Mouse (Mus musculus): Measurements from ENCODE around the gene Rad51b. TPM values are rescaled to one million over a fixed set of nuclear protein-coding genes. Genes with fewer than 3 reads are reported as not detected.

The Rad51b gene
- polyA plus RNA-seq, 1 experiment from 2014 or later, result 6.6 TPM

- Histone ChIP-seq H3K27me3 (ENCODE audit: insufficient read depth, poor library complexity, severe bottlenecking) (no peaks in the 10 kb centered on the region), H3K36me3 (no peaks in the 10 kb centered on the region), H3K4me3 (no peak overlapping the region), H3K4me1 (no peaks in the 10 kb centered on the region), H3K9me3 (no peaks in the 10 kb centered on the region), H3K27ac (no peak overlapping the region)
- no peak for DNase-seq (ENCODE audit: low spot score)
- 83% methylated on average over 6 of the region's 6 CpGs for WGBS
Observed at GRCm38 (mm10) chr12:79574159-79575040, 277.3 kb downstream of the Rad51b start.

- WGBS, result 80% methylated on average over 7 of the region's 7 CpGs
Observed at GRCm38 (mm10) chr12:79575041-79575541, 278.0 kb downstream of the Rad51b start.

GRCm38 (mm10) chr12:79577525-79577924, 280.4 kb downstream of the Rad51b start:
- H3K36me3 ChIP-seq, result no peaks in the 10 kb centered on the region
- H3K9me3 ChIP-seq, result no peaks in the 10 kb centered on the region
- WGBS, result 88% methylated on average over 2 of the region's 2 CpGs
- H3K4me3 ChIP-seq, result no peak overlapping the region
- no peak overlapping the region for H3K27ac ChIP-seq
- H3K27me3 ChIP-seq (ENCODE audit: insufficient read depth, poor library complexity, severe bottlenecking), result no peaks in the 10 kb centered on the region
- H3K4me1 ChIP-seq, result no peaks in the 10 kb centered on the region
- DNase-seq (ENCODE audit: low spot score), result no peak

More at GRCm38 (mm10) chr12:79575041-79575541, 278.0 kb downstream of the Rad51b start:
- H3K4me3 ChIP-seq, result no peak overlapping the region
- H3K36me3 ChIP-seq, result no peaks in the 10 kb centered on the region
- H3K4me1 ChIP-seq, result no peaks in the 10 kb centered on the region
- DNase-seq (ENCODE audit: low spot score), result no peak
- no peaks in the 10 kb centered on the region for H3K9me3 ChIP-seq
- H3K27ac ChIP-seq, result no peak overlapping the region
- H3K27me3 ChIP-seq (ENCODE audit: insufficient read depth, poor library complexity, severe bottlenecking), result no peaks in the 10 kb centered on the region

GRCm38 (mm10) chr12:79579018-79579585, 282.0 kb downstream of the Rad51b start:
- no peak overlapping the region for H3K4me3 ChIP-seq
- H3K27me3 ChIP-seq (ENCODE audit: insufficient read depth, poor library complexity, severe bottlenecking), result no peaks in the 10 kb centered on the region
- H3K4me1 ChIP-seq, result no peaks in the 10 kb centered on the region
- no peaks in the 10 kb centered on the region for H3K9me3 ChIP-seq
- no peak overlapping the region for H3K27ac ChIP-seq
- WGBS, result 82% methylated on average over 6 of the region's 6 CpGs
- no peak for DNase-seq (ENCODE audit: low spot score)
- no peaks in the 10 kb centered on the region for H3K36me3 ChIP-seq

GRCm38 (mm10) chr12:79579837-79580236, 282.8 kb downstream of the Rad51b start:
- no peaks in the 10 kb centered on the region for H3K27me3 ChIP-seq (ENCODE audit: insufficient read depth, poor library complexity, severe bottlenecking)
- no peaks in the 10 kb centered on the region for H3K4me1 ChIP-seq
- no peak for DNase-seq (ENCODE audit: low spot score)
- H3K4me3 ChIP-seq, result no peak overlapping the region
- no peak overlapping the region for H3K27ac ChIP-seq
- WGBS, result 85% methylated on average over 6 of the region's 6 CpGs
- H3K36me3 ChIP-seq, result no peaks in the 10 kb centered on the region
- H3K9me3 ChIP-seq, result no peaks in the 10 kb centered on the region

- H3K27me3 ChIP-seq (ENCODE audit: insufficient read depth, poor library complexity, severe bottlenecking), result no peaks in the 10 kb centered on the region
- no peak overlapping the region for H3K27ac ChIP-seq
- no peaks in the 10 kb centered on the region for H3K36me3 ChIP-seq
- no peaks in the 10 kb centered on the region for H3K9me3 ChIP-seq
- no peak overlapping the region for H3K4me3 ChIP-seq
- DNase-seq (ENCODE audit: low spot score), result no peak
- no peaks in the 10 kb centered on the region for H3K4me1 ChIP-seq
- WGBS, result 81% methylated on average over 6 of the region's 6 CpGs
Observed at GRCm38 (mm10) chr12:79584556-79585307, 287.6 kb downstream of the Rad51b start.

GRCm38 (mm10) chr12:79585336-79585735, 288.3 kb downstream of the Rad51b start:
- Histone ChIP-seq H3K4me1 (no peaks in the 10 kb centered on the region), H3K4me3 (no peak overlapping the region), H3K9me3 (no peaks in the 10 kb centered on the region), H3K36me3 (no peaks in the 10 kb centered on the region), H3K27ac (no peak overlapping the region), H3K27me3 (ENCODE audit: insufficient read depth, poor library complexity, severe bottlenecking) (no peaks in the 10 kb centered on the region)
- WGBS, result 87% methylated on average over 2 of the region's 2 CpGs
- no peak for DNase-seq (ENCODE audit: low spot score)

GRCm38 (mm10) chr12:79588831-79589230, 291.7 kb downstream of the Rad51b start:
- DNase-seq (ENCODE audit: low spot score), result no peak
- Histone ChIP-seq H3K4me1 (no peaks in the 10 kb centered on the region), H3K4me3 (no peak overlapping the region), H3K36me3 (no peaks in the 10 kb centered on the region), H3K27ac (no peak overlapping the region), H3K9me3 (no peaks in the 10 kb centered on the region), H3K27me3 (ENCODE audit: insufficient read depth, poor library complexity, severe bottlenecking) (no peaks in the 10 kb centered on the region)
- WGBS, result 90% methylated on average over 4 of the region's 4 CpGs

GRCm38 (mm10) chr12:79592206-79592605, 295.1 kb downstream of the Rad51b start:
- Histone ChIP-seq H3K4me1 (no peaks in the 10 kb centered on the region), H3K27me3 (ENCODE audit: insufficient read depth, poor library complexity, severe bottlenecking) (no peaks in the 10 kb centered on the region), H3K27ac (no peak overlapping the region), H3K9me3 (no peaks in the 10 kb centered on the region), H3K4me3 (no peak overlapping the region), H3K36me3 (no peaks in the 10 kb centered on the region)
- WGBS, result 71% methylated on average over 4 of the region's 4 CpGs
- no peak for DNase-seq (ENCODE audit: low spot score)

GRCm38 (mm10) chr12:79596842-79597241, 299.8 kb downstream of the Rad51b start:
- Histone ChIP-seq H3K4me1 (peaks cover 20% of the 10 kb centered on the region), H3K27me3 (ENCODE audit: insufficient read depth, poor library complexity, severe bottlenecking) (no peaks in the 10 kb centered on the region), H3K4me3 (no peak overlapping the region), H3K36me3 (no peaks in the 10 kb centered on the region), H3K9me3 (no peaks in the 10 kb centered on the region), H3K27ac (0 out of 2 replicates have a peak overlapping the region, but pooled peaks have one; percentile 42)
- DNase-seq (ENCODE audit: low spot score), result no peak

GRCm38 (mm10) chr12:79597351-79597750, 300.3 kb downstream of the Rad51b start:
- Histone ChIP-seq H3K36me3 (no peaks in the 10 kb centered on the region), H3K4me1 (peaks cover 20% of the 10 kb centered on the region), H3K27me3 (ENCODE audit: insufficient read depth, poor library complexity, severe bottlenecking) (no peaks in the 10 kb centered on the region), H3K9me3 (no peaks in the 10 kb centered on the region), H3K4me3 (no peak overlapping the region), H3K27ac (0 out of 2 replicates have a peak overlapping the region, but pooled peaks have one; percentile 42)
- 91% methylated on average over 2 of the region's 2 CpGs for WGBS
- DNase-seq (ENCODE audit: low spot score), result no peak

- H3K27me3 ChIP-seq (ENCODE audit: insufficient read depth, poor library complexity, severe bottlenecking), result no peaks in the 10 kb centered on the region
- WGBS, result 83% methylated on average over 2 of the region's 2 CpGs
- H3K4me3 ChIP-seq, result no peak overlapping the region
- DNase-seq (ENCODE audit: low spot score), result no peak
- H3K4me1 ChIP-seq, result peaks cover 20% of the 10 kb centered on the region
- H3K9me3 ChIP-seq, result no peaks in the 10 kb centered on the region
- H3K36me3 ChIP-seq, result no peaks in the 10 kb centered on the region
- H3K27ac ChIP-seq, result peak overlapping the region; percentile 84
Observed at GRCm38 (mm10) chr12:79597786-79598185, 300.7 kb downstream of the Rad51b start.

- peaks cover 20% of the 10 kb centered on the region for H3K4me1 ChIP-seq
- H3K27ac ChIP-seq, result peak overlapping the region; percentile 84
- H3K36me3 ChIP-seq, result no peaks in the 10 kb centered on the region
- WGBS, result 24% methylated on average over 4 of the region's 4 CpGs
- H3K4me3 ChIP-seq, result no peak overlapping the region
- H3K9me3 ChIP-seq, result no peaks in the 10 kb centered on the region
- DNase-seq (ENCODE audit: low spot score), result no peak
- no peaks in the 10 kb centered on the region for H3K27me3 ChIP-seq (ENCODE audit: insufficient read depth, poor library complexity, severe bottlenecking)
Observed at GRCm38 (mm10) chr12:79598496-79598895, 301.4 kb downstream of the Rad51b start.
